Mouse (Mus musculus) cerebral cortex, adult 2 months (tissue): ENCODE measurements around the gene Prune2.

Experiments
- WGBS: fragments of 180-500 bp; shearing (Covaris S2); methylation state at CpG from one replicate; pipeline ENCODE4 v1.1.7; 2018; 5-methylcytosine and 5-hydroxymethylcytosine counted together

The Prune2 gene

GRCm38 (mm10) chr19:17199059-17199458 is 243.1 kb downstream of the Prune2 start:
- 63% methylated on average over 8 of the region's 8 CpGs for WGBS

- 86% methylated on average over 7 of the region's 7 CpGs for WGBS
Observed at GRCm38 (mm10) chr19:17207141-17207540, 251.2 kb downstream of the Prune2 start.

- 62% methylated on average over 3 of the region's 3 CpGs for WGBS
Observed at GRCm38 (mm10) chr19:17210541-17210940, 254.6 kb downstream of the Prune2 start.

- 85% methylated on average over 13 of the region's 13 CpGs for WGBS
Observed at GRCm38 (mm10) chr19:17214896-17215520, 259.1 kb downstream of the Prune2 start.

- WGBS: 88% methylated on average over 3 of the region's 3 CpGs
Observed at GRCm38 (mm10) chr19:17218195-17218594, 262.3 kb downstream of the Prune2 start.

- 77% methylated on average over 4 of the region's 4 CpGs for WGBS
Observed at GRCm38 (mm10) chr19:17223801-17224200, 267.9 kb downstream of the Prune2 start.

GRCm38 (mm10) chr19:17225570-17226083 is 269.7 kb downstream of the Prune2 start:
- 62% methylated on average over 5 of the region's 5 CpGs for WGBS

- WGBS: 86% methylated on average over 8 of the region's 8 CpGs
Observed at GRCm38 (mm10) chr19:17226096-17226495, 270.2 kb downstream of the Prune2 start.

- whole genome bisulfite sequencing: 44% methylated on average over 1 of the region's 1 CpGs
Observed at GRCm38 (mm10) chr19:17230013-17230412, 274.1 kb downstream of the Prune2 start.

GRCm38 (mm10) chr19:17238471-17238870 is 282.6 kb downstream of the Prune2 start:
- 39% methylated on average over 3 of the region's 3 CpGs for WGBS

- WGBS: 70% methylated on average over 7 of the region's 7 CpGs
Observed at GRCm38 (mm10) chr19:17240170-17241077, 284.5 kb downstream of the Prune2 start.

- WGBS: 64% methylated on average over 1 of the region's 1 CpGs
Observed at GRCm38 (mm10) chr19:17241206-17241605, 285.3 kb downstream of the Prune2 start.

- 76% methylated on average over 5 of the region's 5 CpGs for WGBS
Observed at GRCm38 (mm10) chr19:17242962-17243361, 287.0 kb downstream of the Prune2 start.

- WGBS: 79% methylated on average over 7 of the region's 7 CpGs
Observed at GRCm38 (mm10) chr19:17244544-17244943, 288.6 kb downstream of the Prune2 start.

- 83% methylated on average over 8 of the region's 8 CpGs for WGBS
Observed at GRCm38 (mm10) chr19:17247352-17247925, 291.5 kb downstream of the Prune2 start.

- WGBS: 70% methylated on average over 9 of the region's 9 CpGs
Observed at GRCm38 (mm10) chr19:17249691-17250090, 293.8 kb downstream of the Prune2 start.

GRCm38 (mm10) chr19:17250801-17251200 is 294.9 kb downstream of the Prune2 start:
- WGBS: 84% methylated on average over 7 of the region's 7 CpGs

- 90% methylated on average over 8 of the region's 8 CpGs for WGBS
Observed at GRCm38 (mm10) chr19:17251453-17251852, 295.5 kb downstream of the Prune2 start.

- WGBS: 51% methylated on average over 3 of the region's 3 CpGs
Observed at GRCm38 (mm10) chr19:17252845-17253244, 296.9 kb downstream of the Prune2 start.

GRCm38 (mm10) chr19:17255511-17255910 is 299.6 kb downstream of the Prune2 start:
- 65% methylated on average over 4 of the region's 4 CpGs for WGBS

- 88% methylated on average over 8 of the region's 8 CpGs for WGBS
Observed at GRCm38 (mm10) chr19:17256388-17256787, 300.5 kb downstream of the Prune2 start.

GRCm38 (mm10) chr19:17256867-17257266 is 300.9 kb downstream of the Prune2 start:
- 82% methylated on average over 10 of the region's 10 CpGs for WGBS
